Mouse (Mus musculus): ENCODE results near the gene Dnmt3a. TPM values are rescaled to one million over a fixed set of nuclear protein-coding genes. Genes with fewer than 3 reads are reported as not detected.

The Dnmt3a gene
- total and polyA plus RNA-seq, 3 experiments: 15.9 to 34.4 TPM; not detected in 1

DNA sequence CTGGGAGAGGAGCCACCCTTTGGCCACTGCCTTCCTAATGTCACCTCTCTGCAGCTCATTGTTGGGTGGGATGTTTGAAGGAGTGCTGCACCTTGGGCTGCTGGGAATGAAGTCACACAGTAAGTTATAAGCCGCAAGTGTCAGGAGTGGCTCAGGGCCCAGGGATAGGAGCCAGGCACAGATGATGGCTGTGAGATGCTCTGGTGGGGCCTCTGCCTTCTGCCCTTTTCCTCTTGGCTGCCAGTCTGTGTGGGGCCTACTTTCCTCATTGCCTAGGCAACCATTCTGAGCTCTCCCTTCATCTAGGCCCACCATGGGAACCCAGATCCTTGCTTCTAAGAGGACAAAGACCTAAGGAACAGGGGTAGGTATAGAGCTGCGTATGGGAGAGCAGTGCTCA is 21.5 kb upstream of the Dnmt3a start:
- no peaks in the 10 kb centered on the region; a peak in 1 of 4 replicates for H3K36me3 ChIP-seq (ENCODE audit: control insufficient read depth in 1 of 2, insufficient read depth in 2 of 2, low read length in 2 of 2)
- H3K27me3 ChIP-seq (ENCODE audit: control insufficient read depth in 1 of 2, insufficient read depth in 2 of 2, low read length in 2 of 2): no peaks in the 10 kb centered on the region
- no peak overlapping the region for H3K4me3 ChIP-seq (ENCODE audit: control insufficient read depth in 1 of 2, insufficient read depth in 1 of 2, low read depth in 2 of 2, low read length in 2 of 2)
- H3K9ac ChIP-seq (ENCODE audit: control insufficient read depth, low read depth, low read length, poor library complexity, severe bottlenecking): no peak overlapping the region
- no peak for DNase-seq (ENCODE audit: low read depth, low spot score)
- no peak overlapping the region for H3K27ac ChIP-seq (ENCODE audit: control insufficient read depth, low read depth, low read length)
- peaks cover 0 to 5% of the 10 kb centered on the region in 2 experiments; a peak in 1 of 4 replicates for H3K4me1 ChIP-seq (ENCODE audit: control insufficient read depth in 1 of 2, insufficient read depth in 2 of 2, low read length in 2 of 2)
- no peaks in the 10 kb centered on the region for H3K9me3 ChIP-seq (replicated peaks; ENCODE audit: insufficient read depth, low read length)
- no peaks in the 10 kb centered on the region for H3K79me2 ChIP-seq (ENCODE audit: control insufficient read depth, insufficient read depth, low read length, poor library complexity)
- TF ChIP-seq BHLHE40 (IDR thresholded peaks at IDR 0.05; ENCODE audit: borderline replicate concordance, low read depth, low read length) (no peak), SIN3A (IDR thresholded peaks at IDR 0.05; ENCODE audit: low read length) (no peak), MYB (IDR thresholded peaks at IDR 0.05; ENCODE audit: low read depth, low read length) (no peak), TAL1 (IDR thresholded peaks at IDR 0.05; ENCODE audit: low read length) (no peak), E2F4 (IDR thresholded peaks at IDR 0.05; ENCODE audit: borderline replicate concordance, low read depth, low read length) (no peak), UBTF (IDR thresholded peaks at IDR 0.05; ENCODE audit: borderline replicate concordance, insufficient read depth, low read depth, low read length) (no peak), NELFE (IDR thresholded peaks at IDR 0.05; ENCODE audit: low read depth, low read length) (no peak), GATA1 (IDR thresholded peaks at IDR 0.05; ENCODE audit: low read depth, low read length) (no peak), ZKSCAN1 (IDR thresholded peaks at IDR 0.05; ENCODE audit: low read depth, low read length) (no peak), GABPA (IDR thresholded peaks at IDR 0.05; ENCODE audit: low read depth, low read length) (no peak), JUND (IDR thresholded peaks at IDR 0.05; ENCODE audit: low read depth, low read length) (no peak), ZC3H11A (IDR thresholded peaks at IDR 0.05; ENCODE audit: low read depth, low read length) (no peak), CHD1 (IDR thresholded peaks at IDR 0.05; ENCODE audit: low read depth, low read length) (no peak), POLR2AphosphoS5 (IDR thresholded peaks at IDR 0.05; ENCODE audit: borderline replicate concordance, low read depth, low read length) (no peak), MYC (IDR thresholded peaks at IDR 0.05; ENCODE audit: low read depth, low read length) (no peak), USF2 (IDR thresholded peaks at IDR 0.05; ENCODE audit: borderline replicate concordance in 1 of 2, insufficient read depth in 1 of 2, low read depth in 1 of 2, low read length in 2 of 2) (no peak), USF1 (IDR thresholded peaks at IDR 0.05; ENCODE audit: low read depth, low read length) (no peak), CHD2 (IDR thresholded peaks at IDR 0.05; ENCODE audit: low read length) (no peak), MAZ (IDR thresholded peaks at IDR 0.05; ENCODE audit: low read depth, low read length) (no peak), POLR2AphosphoS2 (IDR thresholded peaks at IDR 0.05; ENCODE audit: low read length) (no peak)

- no peak overlapping the region for H3K9ac ChIP-seq (ENCODE audit: control insufficient read depth, low read depth, low read length, poor library complexity, severe bottlenecking)
- no peaks in the 10 kb centered on the region for H3K9me3 ChIP-seq (replicated peaks; ENCODE audit: insufficient read depth, low read length)
- no peak for DNase-seq (ENCODE audit: low read depth, low spot score)
- no peaks in the 10 kb centered on the region; a peak in 1 of 4 replicates for H3K36me3 ChIP-seq (ENCODE audit: control insufficient read depth in 1 of 2, insufficient read depth in 2 of 2, low read length in 2 of 2)
- H3K27me3 ChIP-seq (ENCODE audit: control insufficient read depth in 1 of 2, insufficient read depth in 2 of 2, low read length in 2 of 2): no peaks in the 10 kb centered on the region
- H3K4me1 ChIP-seq (ENCODE audit: control insufficient read depth in 1 of 2, insufficient read depth in 2 of 2, low read length in 2 of 2): peaks cover 0 to 5% of the 10 kb centered on the region in 2 experiments; a peak in 1 of 4 replicates
- TF ChIP-seq MYB (IDR thresholded peaks at IDR 0.05; ENCODE audit: low read depth, low read length): no peak
- no peak for TF ChIP-seq TCF12 (IDR thresholded peaks at IDR 0.05; ENCODE audit: low read depth, low read length)
- TF ChIP-seq TAL1 (IDR thresholded peaks at IDR 0.05; ENCODE audit: low read length): no peak
- TF ChIP-seq POLR2AphosphoS5 (IDR thresholded peaks at IDR 0.05; ENCODE audit: borderline replicate concordance, low read depth, low read length): no peak
- no peaks in the 10 kb centered on the region for H3K79me2 ChIP-seq (ENCODE audit: control insufficient read depth, insufficient read depth, low read length, poor library complexity)
- no peak overlapping the region for H3K4me3 ChIP-seq (ENCODE audit: control insufficient read depth in 1 of 2, insufficient read depth in 1 of 2, low read depth in 2 of 2, low read length in 2 of 2)
- no peak overlapping the region for H3K27ac ChIP-seq (ENCODE audit: control insufficient read depth, low read depth, low read length)
These were observed 21.1 kb upstream of the Dnmt3a start for GRCm38 (mm10) chr12:3784729-3785128.

Data from MEL (cell line).